Mouse (Mus musculus) forebrain, embryonic 12.5 days (tissue): ENCODE measurements at regions not wholly inside any gene's neighbourhood (a gene's known extent, or its start where the extent isn't known, plus 50 kb on each side); places are given as distances from the start of the nearest gene placed in this dataset.

Source experiments
- ATAC-seq: fragments of 200-750 bp; cut with Nextera tagmentation; 2 replicates; pipeline ENCODE4 v1.8.0; 2017; ENCODE audit warnings: moderate TSS enrichment; ENCODE audit not compliant: low FRiP score
- H3K27ac ChIP-seq: fragments of 300-500 bp; sonication (generic); 2 replicates; pipeline ENCODE4 v1.5.1; 2016; ENCODE audit warnings: mild to moderate bottlenecking
- H3K27me3 ChIP-seq: fragments of 300-500 bp; sonication (generic); 2 replicates; pipeline ENCODE4 v1.6.1; 2016; ENCODE audit warnings: mild to moderate bottlenecking
- H3K36me3 ChIP-seq: fragments of 300-500 bp; sonication (generic); replicated peaks from 2 replicates; pipeline ENCODE4 v1.6.1; 2016; ENCODE audit warnings: mild to moderate bottlenecking
- H3K4me1 ChIP-seq: fragments of 300-500 bp; sonication (generic); 2 replicates; pipeline ENCODE4 v1.6.1; 2016
- H3K4me2 ChIP-seq: fragments of 300-500 bp; sonication (generic); 2 replicates; pipeline ENCODE4 v1.6.1; 2016; ENCODE audit warnings: mild to moderate bottlenecking, moderate library complexity
- H3K4me3 ChIP-seq: fragments of 300-500 bp; sonication (generic); replicated peaks from 2 replicates; pipeline ENCODE4 v1.5.1; 2016; ENCODE audit warnings: mild to moderate bottlenecking
- H3K9ac ChIP-seq: fragments of 300-500 bp; sonication (generic); 2 replicates; pipeline ENCODE4 v1.6.1; 2016; ENCODE audit warnings: mild to moderate bottlenecking
- H3K9me3 ChIP-seq: fragments of 300-500 bp; sonication (generic); 2 replicates; pipeline ENCODE4 v1.6.1; 2016
- WGBS: fragments of 180-500 bp; shearing (Covaris S2); methylation state at CpG from one replicate; pipeline ENCODE4 v1.1.7; 2016; 5-methylcytosine and 5-hydroxymethylcytosine counted together

GRCm38 (mm10) chr5:41206462-41206861 is 501.5 kb downstream of the Rab28 start:
- Histone ChIP-seq H3K27me3 (no peaks in the 10 kb centered on the region), H3K9ac (no peak overlapping the region), H3K4me3 (no peak overlapping the region), H3K4me2 (no peak overlapping the region), H3K4me1 (no peaks in the 10 kb centered on the region), H3K36me3 (no peaks in the 10 kb centered on the region), H3K27ac (no peak overlapping the region), H3K9me3 (no peaks in the 10 kb centered on the region)
- WGBS, result 87% methylated on average over 3 of the region's 3 CpGs
- no peak for ATAC-seq

GRCm38 (mm10) chr5:41204417-41204816 is 503.5 kb downstream of the Rab28 start:
- H3K36me3 ChIP-seq, result no peaks in the 10 kb centered on the region
- no peak overlapping the region for H3K4me3 ChIP-seq
- no peaks in the 10 kb centered on the region for H3K9me3 ChIP-seq
- H3K4me2 ChIP-seq, result no peak overlapping the region
- no peaks in the 10 kb centered on the region for H3K27me3 ChIP-seq
- H3K9ac ChIP-seq, result no peak overlapping the region
- H3K4me1 ChIP-seq, result no peaks in the 10 kb centered on the region
- no peak for ATAC-seq
- H3K27ac ChIP-seq, result no peak overlapping the region

DNA sequence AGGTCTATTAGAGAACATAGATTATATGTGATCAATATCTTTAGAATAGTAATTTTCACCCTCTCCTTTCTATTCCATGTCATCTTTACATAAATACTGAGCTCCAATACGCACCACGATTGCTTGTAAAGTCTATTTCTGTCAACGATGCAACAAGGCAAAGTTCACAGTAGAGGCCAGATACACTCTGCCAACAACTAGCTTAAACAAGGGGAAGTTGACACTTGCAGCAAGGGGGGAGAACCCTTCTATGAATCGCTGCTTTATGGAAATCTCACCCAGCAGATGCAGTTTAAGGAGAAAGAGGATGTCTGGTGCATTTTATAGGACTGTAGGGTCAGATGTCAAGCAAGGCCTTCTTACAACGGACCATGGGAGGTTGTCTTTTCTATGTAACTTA is 520.8 kb downstream of the Rab28 start:
- Histone ChIP-seq H3K27me3 (no peaks in the 10 kb centered on the region), H3K27ac (no peak overlapping the region), H3K4me1 (peaks cover 3% of the 10 kb centered on the region; the same call in 1 of the 2 replicates), H3K9ac (no peak overlapping the region), H3K9me3 (no peaks in the 10 kb centered on the region), H3K4me2 (no peak overlapping the region), H3K36me3 (no peaks in the 10 kb centered on the region), H3K4me3 (no peak overlapping the region)
- 88% methylated on average over 5 of the region's 5 CpGs for WGBS
- no peak for ATAC-seq

DNA sequence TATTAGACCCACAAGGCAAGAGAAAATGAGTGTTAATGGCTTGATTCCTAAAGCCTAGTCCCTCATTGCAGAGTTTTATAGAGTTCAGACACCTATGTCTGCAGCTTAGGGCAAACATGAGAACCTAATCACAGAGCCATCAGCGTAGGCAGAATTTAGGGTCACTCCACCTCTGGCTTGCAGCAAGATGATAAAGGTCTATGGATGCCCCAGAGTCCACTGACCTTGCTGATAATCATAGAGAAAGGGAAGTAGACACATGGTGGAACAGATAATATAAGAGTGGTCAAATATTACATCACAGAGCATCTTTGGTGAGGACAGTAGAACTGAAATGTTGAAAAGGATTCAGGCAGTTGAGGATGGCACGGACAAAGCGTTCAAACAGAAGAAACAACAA is 530.7 kb downstream of the Rab28 start:
- H3K27ac ChIP-seq, result no peak overlapping the region
- WGBS, result 85% methylated on average over 3 of the region's 3 CpGs
- H3K27me3 ChIP-seq, result no peaks in the 10 kb centered on the region
- H3K4me2 ChIP-seq, result no peak overlapping the region
- no peak for ATAC-seq
- no peak overlapping the region for H3K9ac ChIP-seq
- H3K4me3 ChIP-seq, result no peak overlapping the region
- no peaks in the 10 kb centered on the region for H3K9me3 ChIP-seq
- no peaks in the 10 kb centered on the region for H3K36me3 ChIP-seq
- H3K4me1 ChIP-seq, result no peaks in the 10 kb centered on the region

GRCm38 (mm10) chr5:41165870-41166626 is 541.9 kb downstream of the Rab28 start:
- Histone ChIP-seq H3K4me1 (no peaks in the 10 kb centered on the region), H3K27ac (peak overlapping the region; percentile 21; the same call in 1 of the 2 replicates), H3K27me3 (no peaks in the 10 kb centered on the region), H3K36me3 (no peaks in the 10 kb centered on the region), H3K4me3 (no peak overlapping the region), H3K9ac (no peak overlapping the region), H3K9me3 (no peaks in the 10 kb centered on the region), H3K4me2 (peak overlapping the region; percentile 30)
- 24% methylated on average over 14 of the region's 14 CpGs for WGBS
- peak; percentile 73; the same call in 1 of the 2 replicates for ATAC-seq

DNA sequence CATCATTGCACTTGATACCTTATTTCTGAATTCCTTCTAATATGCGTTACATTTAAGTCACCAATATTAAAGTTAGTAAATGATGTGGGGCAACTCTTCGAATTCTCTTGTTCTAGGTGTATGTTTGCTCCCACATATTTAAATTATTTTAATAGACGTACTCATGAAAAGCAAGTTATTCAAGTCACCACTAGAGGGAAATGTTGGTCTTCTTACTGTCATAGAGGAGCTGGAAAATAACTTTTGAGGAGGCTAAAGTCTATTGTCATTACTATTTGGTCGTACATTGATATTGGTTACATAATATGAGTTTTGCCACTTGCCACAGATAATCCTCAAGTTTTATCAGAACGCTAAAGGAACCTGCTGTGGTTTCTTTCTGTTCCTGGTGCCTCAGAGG is 582.9 kb downstream of the Rab28 start:
- WGBS, result 29% methylated on average over 5 of the region's 5 CpGs
- ATAC-seq, result no peak

DNA sequence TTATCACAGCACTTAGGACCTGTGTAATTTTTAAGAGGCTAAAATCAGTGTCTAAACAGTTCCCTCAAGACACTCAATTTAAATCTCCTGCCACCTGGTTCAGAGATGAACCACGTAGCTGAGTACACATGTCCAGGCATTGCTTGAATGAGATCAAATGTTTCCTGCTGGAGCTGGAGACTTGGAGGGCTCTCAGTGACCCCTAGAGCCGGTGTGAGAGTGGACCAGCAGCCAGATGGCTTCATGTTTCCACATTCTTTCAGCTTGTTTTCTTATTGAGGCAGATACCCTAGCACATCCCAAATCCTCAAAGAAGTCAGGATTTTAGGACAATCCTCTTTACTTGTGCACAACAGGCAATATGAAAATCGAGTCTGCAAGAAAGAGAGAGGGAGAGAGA is 590.3 kb downstream of the Rab28 start:
- Histone ChIP-seq H3K27me3 (no peaks in the 10 kb centered on the region), H3K9ac (no peak overlapping the region)
- ATAC-seq, result no peak

More for the DNA sequence above, 582.9 kb downstream of the Rab28 start:
- Histone ChIP-seq H3K4me2 (no peak overlapping the region), H3K4me3 (no peak overlapping the region), H3K9me3 (no peaks in the 10 kb centered on the region), H3K4me1 (no peaks in the 10 kb centered on the region), H3K36me3 (no peaks in the 10 kb centered on the region), H3K27me3 (no peaks in the 10 kb centered on the region), H3K9ac (no peak overlapping the region), H3K27ac (no peak overlapping the region)

DNA sequence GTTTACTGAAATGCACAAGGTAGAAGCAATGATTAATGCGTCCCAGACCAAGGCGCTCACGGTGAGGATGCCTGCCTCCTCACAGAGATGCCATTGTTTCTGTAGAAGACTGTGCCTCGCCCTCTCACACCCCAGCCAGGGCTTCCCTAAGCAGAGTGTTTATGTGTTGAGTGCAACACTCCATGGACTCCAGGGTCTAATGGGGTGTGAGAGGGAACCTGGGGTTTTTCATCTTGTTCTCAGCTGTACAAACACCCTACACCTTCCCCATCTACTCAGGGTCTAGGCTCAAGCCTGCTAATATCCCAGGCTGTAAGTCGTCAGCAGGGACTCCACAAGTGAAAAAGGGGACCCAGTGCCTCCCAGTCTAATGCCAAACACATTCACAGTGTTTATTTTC is 620.2 kb downstream of the Rab28 start:
- H3K4me3 ChIP-seq, result no peak overlapping the region
- H3K4me1 ChIP-seq, result no peaks in the 10 kb centered on the region
- H3K9ac ChIP-seq, result no peak overlapping the region
- H3K36me3 ChIP-seq, result no peaks in the 10 kb centered on the region
- no peak overlapping the region for H3K4me2 ChIP-seq
- 61% methylated on average over 5 of the region's 5 CpGs for WGBS
- H3K27ac ChIP-seq, result no peak overlapping the region
- no peak for ATAC-seq
- H3K9me3 ChIP-seq, result no peaks in the 10 kb centered on the region
- H3K27me3 ChIP-seq, result no peaks in the 10 kb centered on the region

More for the DNA sequence above, 590.3 kb downstream of the Rab28 start:
- Histone ChIP-seq H3K9me3 (no peaks in the 10 kb centered on the region), H3K4me2 (no peak overlapping the region), H3K4me1 (no peaks in the 10 kb centered on the region), H3K4me3 (no peak overlapping the region), H3K27ac (no peak overlapping the region), H3K36me3 (no peaks in the 10 kb centered on the region)
- 48% methylated on average over 3 of the region's 3 CpGs for WGBS

DNA sequence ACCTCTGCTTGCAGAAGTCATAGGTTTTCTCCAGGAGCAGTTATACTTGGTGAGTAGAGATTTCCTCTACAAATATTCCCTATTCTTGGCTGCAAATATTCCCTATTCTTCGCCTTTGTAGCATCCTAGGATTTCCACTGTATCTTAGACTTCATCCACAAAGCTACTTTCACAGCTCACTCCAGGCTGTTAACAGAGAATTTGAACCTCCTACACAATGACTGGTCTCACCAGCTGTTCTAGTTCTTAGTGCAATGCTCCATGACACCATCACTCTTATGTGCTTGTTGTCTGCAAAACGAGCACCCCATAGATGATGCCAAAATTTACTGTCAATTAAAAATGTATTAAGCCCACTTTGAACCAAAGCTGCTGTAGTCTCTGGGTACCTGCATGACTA is 631.5 kb downstream of the Rab28 start:
- 79% methylated on average over 2 of the region's 2 CpGs for WGBS
- no peaks in the 10 kb centered on the region for H3K27me3 ChIP-seq
- no peak for ATAC-seq
- no peak overlapping the region for H3K4me3 ChIP-seq
- no peak overlapping the region for H3K9ac ChIP-seq
- H3K27ac ChIP-seq, result no peak overlapping the region
- no peaks in the 10 kb centered on the region for H3K36me3 ChIP-seq
- no peak overlapping the region for H3K4me2 ChIP-seq
- H3K4me1 ChIP-seq, result no peaks in the 10 kb centered on the region
- no peaks in the 10 kb centered on the region for H3K9me3 ChIP-seq

DNA sequence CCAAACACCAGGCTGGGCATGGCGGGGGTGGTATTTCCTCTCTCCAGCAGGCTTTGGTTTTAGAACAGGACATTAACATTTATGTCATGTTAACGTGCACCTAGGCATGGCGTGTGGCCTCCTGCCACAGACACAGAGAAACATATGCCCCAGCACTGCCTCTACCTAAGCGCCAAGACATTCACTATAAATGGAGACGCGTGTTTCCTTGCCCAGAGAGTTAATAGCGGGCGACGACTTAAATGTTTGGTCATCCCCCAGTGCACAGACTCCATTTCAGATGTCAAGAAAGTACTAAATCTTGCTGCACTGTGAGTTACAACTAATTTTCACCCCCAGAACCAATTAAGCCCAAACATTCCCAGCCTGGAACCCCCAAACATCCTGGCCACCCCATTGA is 646.3 kb downstream of the Rab28 start:
- Histone ChIP-seq H3K27me3 (no peaks in the 10 kb centered on the region), H3K4me3 (no peak overlapping the region), H3K4me2 (no peak overlapping the region), H3K27ac (no peak overlapping the region), H3K4me1 (no peaks in the 10 kb centered on the region), H3K9ac (no peak overlapping the region), H3K36me3 (no peaks in the 10 kb centered on the region), H3K9me3 (no peaks in the 10 kb centered on the region)
- no peak for ATAC-seq
- WGBS, result 89% methylated on average over 9 of the region's 9 CpGs

DNA sequence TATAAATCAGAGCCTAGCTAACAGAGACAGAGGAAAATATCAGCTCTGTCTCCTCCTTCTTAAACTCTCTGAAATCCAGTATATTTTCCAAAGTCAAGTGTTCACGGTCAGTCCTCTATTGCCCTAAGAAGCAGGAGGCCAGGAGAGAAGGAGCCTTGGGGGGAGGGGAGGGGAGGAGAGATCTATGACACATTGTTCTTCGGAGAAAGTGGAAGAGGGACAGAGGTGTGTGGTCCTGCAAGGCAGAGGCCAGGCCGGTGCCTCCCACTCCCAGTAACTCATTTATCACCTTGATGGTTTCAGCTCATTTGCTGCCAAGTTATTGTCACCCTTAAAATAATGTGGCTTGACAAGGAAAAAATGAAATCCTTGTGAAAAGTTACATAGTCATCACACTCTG is 646.7 kb downstream of the Rab28 start:
- WGBS, result 73% methylated on average over 3 of the region's 3 CpGs

GRCm38 (mm10) chr5:41058015-41058414 is 649.9 kb downstream of the Rab28 start:
- Histone ChIP-seq H3K4me1 (no peaks in the 10 kb centered on the region), H3K27me3 (no peaks in the 10 kb centered on the region), H3K9me3 (no peaks in the 10 kb centered on the region), H3K36me3 (no peaks in the 10 kb centered on the region), H3K9ac (no peak overlapping the region), H3K4me3 (no peak overlapping the region), H3K27ac (no peak overlapping the region), H3K4me2 (no peak overlapping the region)
- 91% methylated on average over 3 of the region's 3 CpGs for WGBS
- no peak for ATAC-seq

More for the DNA sequence above, 646.7 kb downstream of the Rab28 start:
- Histone ChIP-seq H3K27ac (no peak overlapping the region), H3K27me3 (no peaks in the 10 kb centered on the region), H3K4me1 (no peaks in the 10 kb centered on the region), H3K9ac (no peak overlapping the region), H3K4me3 (no peak overlapping the region), H3K36me3 (no peaks in the 10 kb centered on the region), H3K9me3 (no peaks in the 10 kb centered on the region), H3K4me2 (no peak overlapping the region)
- no peak for ATAC-seq

- H3K9ac ChIP-seq, result no peak overlapping the region
These were observed 656.0 kb downstream of the Rab28 start for GRCm38 (mm10) chr5:41051948-41052347.

More at GRCm38 (mm10) chr5:41051948-41052347, 656.0 kb downstream of the Rab28 start:
- no peaks in the 10 kb centered on the region for H3K9me3 ChIP-seq
- H3K4me3 ChIP-seq, result no peak overlapping the region
- H3K27ac ChIP-seq, result no peak overlapping the region
- 37% methylated on average over 4 of the region's 4 CpGs for WGBS
- ATAC-seq, result no peak; the same call in 1 of the 2 replicates
- H3K36me3 ChIP-seq, result no peaks in the 10 kb centered on the region
- no peaks in the 10 kb centered on the region for H3K27me3 ChIP-seq
- H3K4me2 ChIP-seq, result no peak overlapping the region
- no peaks in the 10 kb centered on the region for H3K4me1 ChIP-seq
